Mouse (Mus musculus) hindbrain, embryonic 16.5 days (tissue): ENCODE measurements around the gene Ccdc65. TPM values are rescaled to one million over a fixed set of nuclear protein-coding genes. Genes with fewer than 3 reads are reported as not detected.

Experiments used
- ATAC-seq: fragments of 200-750 bp; cut with Nextera tagmentation; 2 replicates; pipeline ENCODE4 v1.8.0; 2017; ENCODE audit warnings: moderate TSS enrichment, moderate library complexity
- H3K27ac ChIP-seq: fragments of 300-500 bp; sonication (generic); 2 replicates; pipeline ENCODE4 v1.5.1; 2014; ENCODE audit warnings: low read depth, mild to moderate bottlenecking, control low read depth, low read length, moderate library complexity
- H3K27me3 ChIP-seq: fragments of 300-500 bp; sonication (generic); replicated peaks from 2 replicates; pipeline ENCODE4 v1.6.1; 2014; ENCODE audit warnings: low read length; ENCODE audit not compliant: control insufficient read depth, insufficient read depth
- H3K36me3 ChIP-seq: fragments of 300-500 bp; sonication (generic); 2 replicates; pipeline ENCODE4 v1.6.1; 2014; ENCODE audit warnings: mild to moderate bottlenecking, low read length, moderate library complexity, mixed read lengths; ENCODE audit not compliant: control insufficient read depth, insufficient read depth
- H3K4me1 ChIP-seq: fragments of 300-500 bp; sonication (generic); 2 replicates; pipeline ENCODE4 v1.6.1; 2014; ENCODE audit warnings: low read depth, low read length; ENCODE audit not compliant: control insufficient read depth, insufficient read depth
- H3K4me2 ChIP-seq: fragments of 300-500 bp; sonication (generic); 2 replicates; pipeline ENCODE4 v1.6.1; 2014; ENCODE audit warnings: mild to moderate bottlenecking, low read length, control low read depth, moderate library complexity
- H3K4me3 ChIP-seq: fragments of 300-500 bp; sonication (generic); 2 replicates; pipeline ENCODE4 v1.5.1; 2014; ENCODE audit warnings: mild to moderate bottlenecking, low read length, control low read depth, moderate library complexity
- H3K9ac ChIP-seq: fragments of 300-500 bp; sonication (generic); 2 replicates; pipeline ENCODE4 v1.6.1; 2014; ENCODE audit warnings: low read depth, mild to moderate bottlenecking, control low read depth, low read length, moderate library complexity
- H3K9me3 ChIP-seq: fragments of 300-500 bp; sonication (generic); 2 replicates; pipeline ENCODE4 v1.6.1; 2014; ENCODE audit warnings: mild to moderate bottlenecking, low read length, moderate library complexity; ENCODE audit not compliant: control insufficient read depth
- WGBS: fragments of 180-500 bp; shearing (Covaris S2); extraction: QIAGEN DNeasy Blood & Tissue Kit; methylation state at CpG from one replicate; pipeline ENCODE4 v1.1.7; 2014; 5-methylcytosine and 5-hydroxymethylcytosine counted together
- polyA plus RNA-seq: library from polyadenylated mRNA; unstranded; fragments of >200 nt; fragmentation: Nextera tagmentation; extraction: Ambion mirVana; gene quantifications from 2 replicates; pipeline ENCODE4 v1.2.1, GENCODE M21; 2015

Ccdc65 gene
- polyA plus RNA-seq = 7.9 and 9.0 TPM in 2 replicates

DNA sequence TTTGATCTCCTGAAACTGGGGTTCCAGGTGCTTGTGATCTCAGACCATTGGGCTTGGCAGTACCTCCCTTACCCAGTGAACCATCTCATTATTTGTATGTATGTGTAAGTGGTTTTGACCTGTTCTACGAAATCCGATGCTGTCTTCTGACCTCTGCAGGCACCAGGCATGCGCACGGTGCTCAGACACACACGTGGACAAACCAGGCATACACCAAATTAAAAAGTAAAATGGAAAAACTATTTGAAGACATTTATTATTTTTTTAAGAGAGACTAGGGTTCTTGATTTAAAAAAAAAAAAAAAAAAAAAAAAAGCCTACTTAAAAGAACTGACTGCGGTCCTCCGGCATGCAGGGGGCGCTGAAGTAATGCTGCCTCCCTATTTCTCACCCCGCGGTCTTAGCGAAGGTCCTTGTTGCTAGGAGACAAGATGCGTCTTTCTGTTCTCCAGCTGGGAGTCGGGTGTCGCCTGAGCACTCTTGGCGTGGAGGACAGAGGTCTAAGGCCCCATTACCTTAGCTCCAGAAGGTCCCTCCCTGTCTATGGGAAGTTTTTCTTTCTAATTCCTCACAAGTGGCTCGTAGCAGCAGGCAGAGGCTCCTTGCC, at the start of gene Ccdc65:
Ccdc65 (plus strand) TSS at position 442 of the 607 bp plus-strand sequence.
- peaks cover 4% of the 10 kb centered on the region; the same call in 1 of the 2 replicates for H3K4me1 ChIP-seq
- peak; percentile 83 for ATAC-seq
- WGBS = 20% methylated on average over 16 of the region's 16 CpGs
- H3K9me3 ChIP-seq = no peaks in the 10 kb centered on the region
- H3K9ac ChIP-seq = peak within 1 kb of the TSS; percentile 55
- no peak within 1 kb of the TSS for H3K27ac ChIP-seq
- H3K4me3 ChIP-seq = peak within 1 kb of the TSS; percentile 47
- H3K27me3 ChIP-seq = peaks cover 3% of the 10 kb centered on the region
- peak within 1 kb of the TSS; percentile 63 for H3K4me2 ChIP-seq
- no peaks in the 10 kb centered on the region for H3K36me3 ChIP-seq

DNA sequence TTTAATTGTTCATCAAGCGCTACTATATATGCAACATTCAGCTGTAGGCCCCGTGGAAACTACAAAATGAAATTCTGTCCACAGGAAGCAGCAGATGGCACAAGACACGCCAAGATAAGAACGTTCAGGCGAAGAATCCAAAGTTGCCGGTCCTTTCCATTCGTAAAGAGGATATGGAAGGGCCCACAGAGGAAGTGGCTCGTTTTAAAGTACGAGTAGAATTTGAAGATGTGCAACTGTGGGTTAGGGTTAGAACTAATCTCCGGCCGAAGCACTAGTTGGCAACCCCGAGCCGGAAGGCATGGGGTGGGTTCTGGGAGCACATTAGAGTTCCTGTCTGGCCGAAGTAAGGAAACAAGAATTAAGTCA, 45.8 kb upstream of the Ccdc65 start:
- ATAC-seq = no peak; the same call in 1 of the 2 replicates
- peak overlapping the region; percentile 91 for H3K4me3 ChIP-seq
- H3K27ac ChIP-seq = peak overlapping the region; percentile 92
- peaks cover 6% of the 10 kb centered on the region for H3K4me1 ChIP-seq
- H3K9me3 ChIP-seq = no peaks in the 10 kb centered on the region
- WGBS = under 1% methylated on average over 14 of the region's 14 CpGs
- H3K36me3 ChIP-seq = peaks cover 17% of the 10 kb centered on the region
- H3K27me3 ChIP-seq = no peaks in the 10 kb centered on the region
- peak overlapping the region; percentile 96 for H3K9ac ChIP-seq
- peak overlapping the region; percentile 79 for H3K4me2 ChIP-seq

DNA sequence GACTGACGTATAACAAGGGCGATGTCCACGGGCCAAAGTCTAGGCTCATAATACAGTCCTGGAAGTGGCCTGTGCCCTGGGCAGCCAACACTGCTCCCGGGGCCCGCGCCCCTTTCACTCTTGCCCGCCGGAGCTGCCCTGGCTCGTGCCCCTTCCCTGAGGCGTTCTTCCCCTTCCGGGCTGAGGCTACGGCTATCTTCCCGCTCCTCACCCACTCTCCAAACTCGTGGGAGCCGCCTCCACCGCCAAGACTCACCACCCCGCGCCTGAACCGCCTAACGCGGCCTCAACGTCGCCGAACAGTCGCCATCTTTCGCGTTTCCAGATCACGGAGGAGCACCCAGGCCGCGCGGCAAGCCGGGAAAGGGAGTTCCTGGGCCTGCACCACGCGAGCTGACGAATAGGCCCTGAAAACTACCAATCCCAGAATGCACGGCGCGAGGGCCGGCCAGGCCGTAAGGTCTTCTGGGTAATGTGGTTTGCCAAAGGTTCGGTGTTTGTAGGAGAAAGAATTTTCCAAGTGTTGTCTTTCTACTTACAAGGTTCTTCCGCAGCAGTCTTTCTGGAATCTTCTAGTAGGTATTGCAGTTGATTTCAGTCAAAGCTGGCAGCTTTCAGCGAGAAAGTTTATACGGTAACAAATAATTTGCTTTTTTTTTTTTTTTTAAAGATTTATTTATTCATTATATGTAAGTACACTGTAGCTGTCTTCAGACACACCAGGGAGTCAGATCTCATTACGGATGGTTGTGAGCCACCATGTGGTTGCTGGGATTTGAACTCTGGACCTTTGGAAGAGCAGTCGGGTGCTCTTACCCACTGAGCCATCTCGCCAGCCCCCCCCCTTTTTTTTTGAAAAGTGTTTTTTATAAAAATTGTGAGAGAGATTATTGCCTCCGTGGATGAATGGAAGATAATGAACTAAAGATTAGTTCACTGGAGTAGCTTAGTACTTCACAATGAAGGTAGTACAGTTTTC, 45.2 kb upstream of the Ccdc65 start, which contains the start of gene Ddx23:
Ddx23 (minus strand) TSS at position 328 of the 979 bp plus-strand sequence.
- H3K4me1 ChIP-seq = peaks cover 6% of the 10 kb centered on the region
- ATAC-seq = peak; percentile 97
- peaks cover 11% of the 10 kb centered on the region for H3K36me3 ChIP-seq
- peak within 1 kb of the TSS; percentile 92 for H3K27ac ChIP-seq
- WGBS = 5% methylated on average over 47 of the region's 48 CpGs
- peak within 1 kb of the TSS; percentile 79 for H3K4me2 ChIP-seq
- H3K9ac ChIP-seq = peak within 1 kb of the TSS; percentile 96
- H3K27me3 ChIP-seq = no peaks in the 10 kb centered on the region
- H3K4me3 ChIP-seq = peak within 1 kb of the TSS; percentile 91
- H3K9me3 ChIP-seq = no peaks in the 10 kb centered on the region

DNA sequence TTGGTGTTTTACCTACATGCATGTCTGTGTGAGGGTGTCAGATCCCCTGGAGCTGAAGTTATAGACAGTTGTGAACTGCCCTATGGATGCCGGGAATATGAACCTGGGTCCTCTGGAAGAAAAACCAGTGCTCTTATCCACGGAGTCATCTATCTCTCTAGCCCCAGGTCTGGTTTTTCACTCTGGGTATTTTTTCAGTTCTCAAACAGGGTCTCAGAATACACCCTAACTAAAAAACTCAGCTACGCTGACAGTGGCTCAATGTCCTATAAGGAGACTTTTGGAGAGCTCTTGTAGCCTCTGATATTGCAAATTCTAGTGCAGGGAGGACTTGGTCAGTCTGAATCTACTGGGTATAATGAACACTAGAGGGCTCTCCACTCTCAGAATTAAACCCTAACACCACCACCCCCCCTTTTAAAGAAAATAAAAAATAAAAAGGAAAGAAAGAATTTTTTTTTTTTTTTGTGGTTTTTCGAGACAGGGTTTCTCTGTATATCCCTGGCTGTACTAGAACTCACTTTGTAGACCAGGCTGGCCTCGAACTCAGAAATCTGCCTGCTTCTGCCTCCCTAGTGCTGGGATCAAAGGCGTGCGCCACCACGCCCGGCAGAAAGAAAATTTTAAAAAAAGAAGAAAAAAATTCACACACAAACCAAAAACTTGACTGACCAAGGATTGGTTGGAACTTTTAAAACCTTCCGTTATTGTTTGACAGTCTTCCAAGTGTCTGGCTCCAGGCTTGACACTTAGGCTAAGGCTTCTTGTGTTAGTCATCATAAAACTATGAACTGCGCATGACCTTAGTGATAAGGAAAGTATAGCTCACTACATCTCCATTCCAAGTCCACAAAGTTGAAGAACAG, 43.7 kb upstream of the Ccdc65 start:
- no peaks in the 10 kb centered on the region for H3K36me3 ChIP-seq
- peaks cover 6% of the 10 kb centered on the region for H3K4me1 ChIP-seq
- 81% methylated on average over 11 of the region's 11 CpGs for WGBS

DNA sequence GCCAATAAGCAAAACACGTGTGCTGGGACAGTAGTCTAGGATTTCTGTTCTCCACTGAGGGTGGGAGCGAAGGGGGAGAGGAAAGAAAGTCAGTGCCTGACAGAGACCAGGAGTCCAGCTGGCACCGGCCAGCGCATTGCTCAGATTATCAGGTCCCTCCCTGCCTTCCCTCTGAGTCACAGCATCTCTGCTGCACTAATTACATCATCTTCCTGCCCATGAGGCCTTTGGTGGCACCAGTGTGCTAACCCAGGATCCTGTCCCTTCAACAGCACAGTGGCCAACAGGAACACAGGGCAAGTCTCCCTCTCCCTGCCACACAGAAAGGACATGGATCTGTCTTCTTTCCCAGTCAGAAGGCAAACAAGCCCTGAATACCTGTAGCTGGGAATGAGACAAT, 35.4 kb upstream of the Ccdc65 start:
- ATAC-seq = no peak
- no peak overlapping the region for H3K27ac ChIP-seq
- 75% methylated on average over 4 of the region's 4 CpGs for WGBS
- no peaks in the 10 kb centered on the region for H3K27me3 ChIP-seq
- H3K4me3 ChIP-seq = no peak overlapping the region
- H3K9ac ChIP-seq = no peak overlapping the region
- H3K9me3 ChIP-seq = no peaks in the 10 kb centered on the region
- 0 out of 2 replicates have a peak, but pooled peaks cover 4% of the 10 kb centered on the region for H3K36me3 ChIP-seq
- no peak overlapping the region for H3K4me2 ChIP-seq
- peaks cover 32% of the 10 kb centered on the region for H3K4me1 ChIP-seq

More for the DNA sequence above, 43.7 kb upstream of the Ccdc65 start:
- H3K9ac ChIP-seq = no peak overlapping the region
- no peak overlapping the region for H3K4me2 ChIP-seq
- no peaks in the 10 kb centered on the region for H3K9me3 ChIP-seq
- no peak for ATAC-seq
- no peaks in the 10 kb centered on the region for H3K27me3 ChIP-seq
- no peak overlapping the region for H3K4me3 ChIP-seq
- H3K27ac ChIP-seq = no peak overlapping the region

DNA sequence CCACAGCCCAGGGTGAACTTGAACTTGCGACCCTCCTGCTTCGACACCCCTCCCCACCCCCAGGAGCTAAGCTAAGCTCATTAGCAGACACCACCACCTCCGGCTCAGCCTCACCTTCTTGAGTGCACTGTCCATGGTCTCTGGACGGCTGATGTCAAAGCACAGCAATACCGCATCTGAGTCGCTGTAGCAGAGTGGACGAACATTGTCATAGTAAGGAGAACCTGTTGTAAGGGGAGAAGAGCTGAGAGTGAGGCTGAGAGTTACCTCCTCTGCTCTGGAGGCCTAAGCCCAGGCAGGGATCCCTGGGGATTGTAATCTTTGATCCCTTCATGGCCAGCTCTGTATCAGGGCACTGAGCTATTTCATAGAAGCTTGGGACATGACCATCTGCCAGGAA, 34.3 kb upstream of the Ccdc65 start:
- Histone ChIP-seq H3K4me1 (peaks cover 32% of the 10 kb centered on the region), H3K4me3 (no peak overlapping the region), H3K27ac (no peak overlapping the region), H3K27me3 (no peaks in the 10 kb centered on the region), H3K4me2 (peak overlapping the region; percentile 85; the same call in 1 of the 2 replicates), H3K9me3 (no peaks in the 10 kb centered on the region), H3K9ac (no peak overlapping the region), H3K36me3 (0 out of 2 replicates have a peak, but pooled peaks cover 4% of the 10 kb centered on the region)
- no peak for ATAC-seq
- WGBS = 70% methylated on average over 7 of the region's 7 CpGs

DNA sequence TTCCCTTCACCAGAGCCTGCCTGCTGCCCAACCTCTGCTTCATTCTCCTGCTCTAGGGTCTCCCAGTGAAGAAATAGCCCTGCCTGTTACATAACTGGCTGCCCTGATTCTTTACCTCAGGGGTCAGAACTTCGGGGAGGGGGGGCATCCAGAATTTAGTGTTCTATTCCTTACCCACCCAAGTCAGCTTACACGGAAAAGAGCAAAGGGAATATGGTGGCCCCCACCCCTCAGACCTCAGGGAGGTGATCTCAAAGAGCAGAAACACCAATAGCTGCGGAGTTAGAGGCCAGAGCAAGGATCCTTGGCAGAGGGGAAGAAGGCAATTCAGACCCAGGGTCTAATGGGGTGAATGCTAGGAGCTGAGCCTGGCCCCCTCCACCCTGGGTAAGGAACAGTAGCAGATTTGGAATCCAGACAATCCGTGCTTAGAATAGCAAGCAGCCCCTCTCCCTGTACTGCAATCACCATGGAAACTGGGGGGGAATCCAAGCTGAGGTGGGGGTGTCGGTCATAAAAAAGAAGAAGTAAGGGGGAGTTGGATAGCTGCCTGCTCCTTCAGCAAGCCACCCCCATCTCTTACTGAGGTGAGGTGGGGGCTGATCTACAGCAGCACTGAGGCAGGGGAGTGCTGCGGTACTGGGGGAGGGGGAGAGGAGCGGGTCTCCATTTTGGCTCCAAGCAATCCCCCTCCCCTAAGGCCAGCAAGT, 33.6 kb upstream of the Ccdc65 start:
- Histone ChIP-seq H3K9ac (peak overlapping the region; percentile 63), H3K27ac (peak overlapping the region; percentile 29), H3K4me3 (peak overlapping the region; percentile 54), H3K9me3 (no peaks in the 10 kb centered on the region), H3K27me3 (no peaks in the 10 kb centered on the region), H3K4me2 (peak overlapping the region; percentile 85), H3K4me1 (peaks cover 32% of the 10 kb centered on the region), H3K36me3 (0 out of 2 replicates have a peak, but pooled peaks cover 4% of the 10 kb centered on the region)
- peak; percentile 68 for ATAC-seq
- 11% methylated on average over 7 of the region's 7 CpGs for WGBS

DNA sequence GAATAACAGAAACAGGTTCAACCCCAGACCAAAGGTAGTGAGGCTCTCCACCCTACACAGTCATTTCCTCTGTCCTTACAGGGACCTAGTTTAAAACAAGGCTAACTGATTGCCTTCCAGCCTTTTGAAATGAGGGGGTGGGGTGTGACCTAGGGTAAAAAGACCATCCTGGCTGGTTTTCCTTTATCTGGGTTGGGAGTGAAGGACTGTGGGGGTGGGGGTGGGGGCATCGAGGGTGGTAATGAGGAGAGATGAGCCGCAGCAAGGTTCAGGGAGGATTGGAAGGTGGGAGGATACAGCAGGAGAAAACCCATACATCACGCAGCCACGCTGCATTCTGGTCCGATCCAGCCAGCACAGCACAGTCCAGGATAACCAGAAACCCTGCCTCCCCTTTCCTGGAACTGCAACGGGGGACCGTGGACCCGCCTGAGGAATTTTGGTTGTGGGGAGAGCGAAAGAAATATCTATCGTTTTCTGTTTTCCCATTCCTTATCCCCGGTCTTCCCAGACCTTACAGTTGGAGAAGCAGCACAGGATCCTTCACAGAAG, 32.9 kb upstream of the Ccdc65 start:
- Histone ChIP-seq H3K9me3 (no peaks in the 10 kb centered on the region), H3K27ac (peak overlapping the region; percentile 65), H3K27me3 (no peaks in the 10 kb centered on the region), H3K36me3 (0 out of 2 replicates have a peak, but pooled peaks cover 4% of the 10 kb centered on the region), H3K4me2 (peak overlapping the region; percentile 85), H3K9ac (peak overlapping the region; percentile 63), H3K4me1 (peaks cover 32% of the 10 kb centered on the region), H3K4me3 (peak overlapping the region; percentile 54)
- 16% methylated on average over 11 of the region's 11 CpGs for WGBS
- ATAC-seq = 0 out of 2 replicates have a peak, but pooled peaks have one; percentile 28
